Mouse (Mus musculus) adrenal gland, postnatal 4 days (tissue): ENCODE results near the gene Vwa2. TPM values are rescaled to one million over a fixed set of nuclear protein-coding genes. Genes with fewer than 3 reads are reported as not detected.
A peak's percentile ranks its signal among the peaks of the same experiment; 100 is the strongest.

Experiments
- DNase-seq, 2 experiments: peaks; one replicate each; pipeline ENCODE4 v3.0.0; 2021 to 2022; ENCODE audit warnings: low spot score in 2 of 2, mixed read lengths in 2 of 2
- total RNA-seq, 2 experiments: library from RNA; stranded (reverse); gene quantifications; 2 replicates each; pipeline ENCODE4 v1.2.3; 2021

The Vwa2 gene
- total RNA-seq, 2 experiments from 2014 or later, result 0.08 to 4.5 TPM

DNA sequence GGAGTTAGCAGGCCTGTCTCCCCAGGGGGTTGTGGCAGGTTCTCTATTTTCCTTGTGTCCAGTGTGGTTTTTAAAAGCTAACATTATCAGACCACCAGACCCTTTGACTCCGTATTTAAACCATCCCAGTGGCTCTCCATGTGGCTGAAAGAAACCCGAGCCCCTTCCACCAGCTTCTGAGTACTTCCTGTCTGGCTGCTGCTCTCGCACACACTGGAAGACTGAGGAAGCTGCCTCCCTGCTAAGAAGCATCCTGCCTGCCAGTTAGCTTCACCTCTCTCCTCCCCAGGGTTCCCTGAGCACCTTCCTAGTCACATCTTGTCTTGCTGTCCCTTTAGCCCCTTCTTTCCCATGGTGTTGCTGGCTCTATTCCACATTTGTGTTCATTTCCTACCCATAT, 33.8 kb downstream of the Vwa2 start:
- no peak for DNase-seq

DNA sequence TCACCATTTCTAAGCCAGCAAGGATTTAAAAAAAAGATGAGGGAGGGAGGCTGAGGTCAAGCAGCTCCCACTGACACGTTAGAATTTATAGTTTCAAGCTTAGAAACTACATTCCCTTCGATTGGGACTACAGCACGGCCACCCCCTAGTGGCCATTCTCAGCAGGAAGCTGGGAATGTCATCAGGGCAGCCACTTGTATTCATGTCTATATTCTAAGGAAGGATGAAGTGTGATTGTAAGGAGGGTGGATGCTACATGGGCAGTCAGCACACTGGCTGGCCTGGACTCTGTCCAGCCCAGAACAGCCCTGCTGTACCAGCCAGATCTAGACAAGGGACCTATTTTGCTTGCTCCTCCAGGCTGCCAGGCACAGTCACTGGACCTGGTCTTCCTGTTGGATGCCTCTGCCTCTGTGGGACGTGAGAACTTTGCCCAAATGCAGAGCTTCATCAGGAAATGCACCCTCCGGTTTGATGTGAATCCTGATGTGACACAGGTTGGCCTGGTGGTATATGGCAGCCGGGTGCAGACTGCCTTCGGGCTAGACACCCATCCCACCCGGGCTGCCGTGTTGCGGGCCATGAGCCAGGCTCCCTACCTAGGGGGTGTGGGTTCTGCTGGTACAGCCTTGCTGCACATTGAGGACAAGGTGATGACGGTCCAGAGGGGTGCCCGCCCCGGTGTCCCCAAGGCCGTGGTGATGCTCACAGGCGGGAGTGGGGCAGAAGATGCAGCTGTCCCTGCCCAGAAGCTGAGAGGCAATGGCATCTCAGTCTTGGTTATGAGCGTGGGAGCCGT, 34.6 kb downstream of the Vwa2 start:
- DNase-seq, result no peak

DNA sequence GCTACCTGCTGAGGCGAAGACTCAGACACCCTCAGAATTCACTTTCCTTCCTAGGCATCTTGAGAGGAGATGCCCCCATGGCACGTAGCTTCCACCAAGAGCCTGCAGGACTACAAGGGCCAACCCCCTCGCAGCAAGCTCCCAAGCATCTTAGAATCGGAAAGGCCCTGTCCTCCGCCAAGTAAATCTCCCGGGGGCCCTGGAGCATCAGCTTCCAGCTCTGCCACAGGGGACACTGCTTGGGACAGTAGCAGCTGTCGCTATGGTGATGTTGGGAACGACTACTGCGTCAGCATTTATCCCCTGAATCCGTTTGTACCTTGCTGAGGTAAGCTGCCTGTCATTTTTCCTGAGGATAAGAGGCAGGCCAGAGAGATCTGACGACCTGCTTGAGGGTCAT, 36.5 kb downstream of the Vwa2 start:
- no peak for DNase-seq

DNA sequence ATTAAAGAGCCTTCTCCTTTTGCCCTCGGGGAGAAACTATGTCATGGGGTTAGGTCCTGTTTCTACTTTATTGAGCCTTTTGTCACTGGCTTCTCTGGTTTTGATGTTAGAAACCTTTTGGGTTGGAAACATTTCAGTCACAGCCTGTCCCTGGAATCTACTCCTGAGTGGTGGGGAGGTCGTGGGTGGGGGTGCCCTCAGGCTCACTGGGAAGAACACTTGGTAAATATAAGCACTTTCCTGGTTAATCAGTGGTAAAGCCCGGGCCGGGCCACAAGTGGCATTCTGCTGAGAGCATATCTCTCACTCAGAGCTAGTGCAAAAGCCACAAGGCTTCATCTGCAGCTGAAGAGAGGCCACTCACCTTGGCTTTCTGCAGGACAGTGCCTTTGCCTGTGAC, 39.7 kb downstream of the Vwa2 start:
- DNase-seq, result no peak

DNA sequence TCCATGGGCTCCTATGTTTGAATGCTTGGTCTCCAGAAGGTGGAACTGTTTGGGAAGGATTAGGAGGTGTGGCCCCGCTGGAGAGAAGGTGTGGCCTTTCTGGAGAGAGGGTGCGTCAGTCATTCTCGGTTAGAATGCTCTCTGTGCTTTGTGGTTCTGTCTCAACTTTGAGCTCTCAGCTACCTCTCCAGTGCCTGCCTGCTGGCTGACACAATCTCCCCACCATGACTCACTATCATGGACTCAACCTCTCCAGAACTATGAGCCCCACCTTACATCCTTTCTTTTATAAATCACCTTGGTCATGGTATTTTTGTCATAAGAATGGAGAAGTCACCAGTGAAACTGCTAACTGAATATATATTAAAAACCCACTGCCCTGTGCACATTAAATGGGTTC, 40.6 kb downstream of the Vwa2 start:
- DNase-seq, result no peak

DNA sequence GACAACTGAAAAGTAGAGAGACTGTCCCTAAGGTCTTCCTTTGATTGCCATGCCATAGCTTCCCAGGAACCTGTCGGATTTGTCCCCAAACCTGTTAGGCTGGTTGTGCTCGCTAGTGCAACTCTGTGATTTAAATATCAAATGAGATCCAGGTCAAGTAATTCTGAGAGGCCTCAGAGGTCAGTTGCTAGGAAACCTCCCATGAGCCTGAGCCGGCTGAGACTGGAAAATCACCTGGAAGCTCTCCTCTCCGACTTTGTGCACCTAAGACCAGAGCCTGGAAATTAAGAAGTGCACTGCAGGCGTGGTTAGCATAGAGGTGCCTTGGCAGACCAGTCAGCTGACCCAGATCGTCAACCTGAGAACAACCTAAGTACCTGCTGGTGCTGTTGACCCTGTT, 41.0 kb downstream of the Vwa2 start:
- no peak for DNase-seq

DNA sequence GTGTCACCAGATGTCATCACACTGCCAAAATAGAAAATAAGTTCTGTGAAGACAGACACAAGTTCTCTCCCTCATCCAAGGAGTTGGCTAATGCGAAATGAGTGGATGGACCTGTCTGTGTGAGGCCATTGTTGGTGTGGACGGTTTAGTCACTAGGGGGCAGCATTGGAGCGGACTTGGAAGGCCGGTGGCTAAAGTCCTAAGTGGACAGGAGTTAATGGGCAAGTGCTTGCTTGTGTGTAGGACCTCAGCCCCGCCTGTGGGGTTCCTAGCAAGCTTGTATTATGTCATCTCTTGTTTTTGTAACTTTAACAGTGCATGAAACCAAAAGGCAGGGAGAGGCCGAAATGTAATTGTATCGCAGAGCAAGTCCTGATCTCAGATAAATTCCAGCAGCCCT, 45.6 kb downstream of the Vwa2 start:
- DNase-seq, result peak; percentile 46 to 75

DNA sequence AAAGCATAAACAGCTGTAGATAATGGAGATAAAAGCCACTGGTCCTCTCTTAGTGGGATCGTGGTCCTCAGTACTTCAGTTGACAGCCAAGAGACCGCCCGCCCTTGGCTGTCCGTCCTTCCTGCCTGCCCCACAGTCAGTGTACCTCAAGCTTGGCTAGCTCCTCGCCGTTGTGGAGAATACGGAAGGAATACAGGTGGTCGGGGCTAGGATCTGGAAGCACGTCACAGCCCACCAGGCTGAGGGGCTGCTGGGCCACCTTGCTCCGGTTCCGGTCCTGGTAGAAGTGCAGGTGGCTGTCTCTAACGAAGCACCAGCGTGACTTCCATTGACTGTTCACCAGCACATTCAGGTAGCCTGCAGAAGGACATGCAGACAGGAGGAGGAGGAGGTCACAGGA, 46.2 kb downstream of the Vwa2 start:
- DNase-seq, result no peak

DNA sequence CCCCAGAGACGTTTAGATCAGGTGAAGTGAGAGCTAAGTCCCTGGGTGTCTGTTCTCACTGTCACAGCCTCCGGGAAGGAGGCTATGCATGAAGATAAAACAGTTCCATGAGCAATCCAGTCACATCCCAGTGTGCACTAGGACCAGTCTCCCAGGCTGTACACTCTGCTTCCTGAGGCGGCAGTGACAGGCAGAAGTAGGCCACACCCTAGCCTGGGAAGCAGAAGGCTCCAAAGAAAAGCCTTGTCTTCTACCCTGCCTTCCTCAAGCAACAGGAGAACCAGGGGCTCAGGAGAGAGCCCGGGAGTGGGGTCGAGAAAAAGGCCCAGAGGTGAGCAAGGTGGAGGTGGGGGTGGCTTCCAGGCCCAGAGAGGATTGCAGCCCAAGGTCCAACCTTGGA, 47.7 kb downstream of the Vwa2 start:
- no peak for DNase-seq

DNA sequence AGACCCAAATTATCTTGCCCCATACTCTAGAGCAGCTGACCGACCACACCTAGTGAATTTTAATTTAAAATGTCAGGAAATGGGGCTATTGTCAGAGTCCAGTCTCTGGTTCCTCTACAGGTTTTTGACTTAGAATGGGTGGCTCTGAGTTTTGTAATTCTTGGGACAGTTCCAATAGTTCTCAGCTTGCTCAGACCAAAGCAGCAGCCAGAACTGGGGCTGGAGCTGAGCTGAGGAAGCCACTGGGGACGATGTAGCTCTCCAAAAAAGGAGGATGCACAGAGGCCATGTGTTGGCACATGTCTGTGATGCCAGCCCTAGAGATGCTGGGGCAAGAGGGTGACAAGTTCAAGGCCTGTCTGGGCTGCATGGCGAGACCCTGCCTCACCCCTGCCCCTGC, 55.3 kb downstream of the Vwa2 start:
- DNase-seq, result no peak

DNA sequence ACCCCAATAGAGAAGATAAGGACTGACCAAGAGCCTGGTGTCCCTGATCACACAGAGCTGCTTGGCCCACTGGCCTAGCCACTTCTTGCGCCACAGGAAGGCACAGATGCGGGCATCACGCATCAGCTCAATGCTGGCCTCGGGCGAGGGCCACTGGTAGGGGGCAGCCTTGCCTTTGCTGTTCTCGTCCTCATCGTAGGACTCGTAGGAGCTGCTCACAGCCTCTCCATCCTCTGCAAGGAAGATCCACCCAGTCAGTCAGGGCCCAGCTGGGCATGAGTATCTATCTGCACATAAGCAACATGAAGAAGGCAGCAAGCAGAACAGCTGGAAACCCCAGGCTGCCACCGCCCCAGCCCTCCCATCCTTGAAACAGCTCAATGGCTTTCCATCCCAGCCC, 56.0 kb downstream of the Vwa2 start:
- DNase-seq, result no peak

DNA sequence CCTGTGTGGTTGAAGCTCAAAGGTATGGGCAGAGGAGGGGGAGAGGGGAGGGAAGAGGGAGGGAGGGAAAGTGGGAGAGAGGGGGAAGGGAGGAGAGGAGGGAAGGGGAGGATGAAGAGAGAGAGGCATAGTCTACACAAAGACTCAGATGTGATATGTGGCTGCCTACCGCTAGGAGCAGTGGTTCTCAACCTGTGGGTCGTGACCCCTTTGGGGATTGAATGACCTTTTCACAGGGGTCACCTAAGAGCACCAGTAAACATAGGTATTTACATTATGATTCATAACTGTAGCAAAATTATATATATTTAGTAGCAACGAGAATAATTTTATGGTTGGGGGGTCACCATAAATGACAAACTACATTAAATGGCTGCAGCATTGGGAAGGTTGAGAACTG, 59.8 kb downstream of the Vwa2 start:
- no peak for DNase-seq

DNA sequence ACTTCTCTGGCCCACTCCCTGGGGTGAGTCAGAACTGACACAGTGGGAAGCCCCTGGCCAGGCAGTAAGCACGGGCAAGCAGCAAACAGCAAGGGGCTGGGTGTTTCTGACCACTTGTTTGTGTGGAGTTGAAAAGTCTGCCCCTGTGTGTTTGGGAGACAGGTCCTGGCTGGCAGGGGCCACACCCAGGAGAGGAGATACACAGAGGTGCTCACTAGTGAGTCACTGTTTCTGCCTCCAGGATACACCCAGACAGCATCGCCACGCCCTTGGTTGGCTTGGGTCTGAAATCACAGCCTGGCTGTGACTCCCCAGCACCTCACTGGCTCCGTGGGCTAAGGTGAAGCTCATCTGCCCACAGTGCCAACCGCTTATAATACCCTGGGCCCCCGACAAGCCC, 61.1 kb downstream of the Vwa2 start:
- no peak for DNase-seq

DNA sequence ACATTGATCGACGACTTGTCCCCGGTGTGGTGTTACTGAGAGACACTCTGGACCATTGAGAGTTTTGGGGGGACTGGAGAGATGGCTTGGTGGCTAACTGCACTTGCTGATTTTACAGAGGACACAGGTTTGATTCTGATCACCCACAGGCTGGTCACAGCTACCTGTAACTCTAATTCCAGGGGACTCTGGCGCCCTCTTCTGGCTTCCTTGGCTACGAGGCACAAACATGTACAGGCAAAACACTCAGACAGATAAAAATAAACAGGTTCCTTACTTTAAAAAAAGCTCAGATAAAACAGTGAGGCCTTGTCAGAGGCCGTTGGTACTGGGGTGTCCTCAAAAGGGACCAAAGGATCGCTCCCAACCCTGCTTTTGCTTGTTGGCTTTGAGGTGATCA, 61.7 kb downstream of the Vwa2 start:
- no peak for DNase-seq

DNA sequence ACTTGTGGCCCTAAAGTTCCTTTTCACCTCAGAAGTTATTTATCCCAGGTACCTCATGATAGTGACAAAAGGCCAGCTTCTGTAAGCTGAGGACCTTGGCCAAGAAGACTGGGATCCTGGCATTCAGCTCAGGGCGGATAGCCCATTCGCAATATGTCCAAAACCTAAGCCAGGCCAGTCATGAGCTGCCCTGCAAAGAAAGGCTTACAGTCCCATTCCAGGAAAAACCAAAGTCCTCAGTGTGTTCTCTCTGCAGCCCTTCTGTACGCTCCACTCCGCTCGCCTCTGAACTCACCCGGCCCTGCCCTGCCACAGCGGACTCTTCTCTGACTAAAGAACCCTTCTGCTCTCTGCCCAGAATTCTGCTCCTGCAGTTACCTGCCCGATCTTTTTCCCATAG, 62.2 kb downstream of the Vwa2 start:
- DNase-seq, result no peak

DNA sequence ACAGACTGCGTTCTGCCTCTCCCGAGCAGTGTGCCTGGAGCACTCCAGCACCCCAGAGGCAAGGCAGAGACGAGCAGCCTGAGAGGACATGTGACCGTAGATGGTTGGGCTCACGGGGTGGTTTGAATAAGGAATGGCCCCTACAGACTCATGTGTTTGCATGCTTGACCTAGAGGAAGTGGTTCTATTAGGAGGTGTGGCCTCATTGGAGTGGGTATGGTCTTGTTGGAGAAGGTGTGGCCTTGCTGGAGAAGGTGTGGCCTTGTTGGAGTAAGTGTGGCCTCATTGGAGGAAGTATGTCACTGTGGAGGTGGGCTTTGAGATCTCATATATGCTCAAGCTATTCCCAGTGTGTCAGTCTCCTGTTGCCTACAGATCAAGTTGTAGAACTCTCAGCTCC, 63.9 kb downstream of the Vwa2 start:
- no peak for DNase-seq

DNA sequence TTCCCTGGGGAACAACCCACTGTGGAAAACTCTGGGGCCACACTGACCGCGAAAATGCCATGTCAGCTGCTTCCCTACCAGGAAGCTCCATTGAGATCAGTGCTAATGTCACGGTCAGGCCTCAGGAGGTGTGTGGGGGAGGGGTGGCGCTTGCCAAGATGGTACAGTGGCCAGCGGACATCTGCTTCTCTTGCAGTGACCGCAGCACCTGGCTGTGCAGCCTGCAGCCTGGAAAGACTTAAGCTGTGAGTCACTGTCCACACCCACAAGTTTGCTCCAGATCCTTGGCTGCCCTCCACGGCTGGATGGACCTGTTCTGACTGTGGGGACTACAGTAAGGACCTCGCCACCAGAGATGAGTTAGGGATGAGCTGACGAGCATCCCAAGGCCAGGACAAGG, 65.8 kb downstream of the Vwa2 start:
- no peak for DNase-seq

DNA sequence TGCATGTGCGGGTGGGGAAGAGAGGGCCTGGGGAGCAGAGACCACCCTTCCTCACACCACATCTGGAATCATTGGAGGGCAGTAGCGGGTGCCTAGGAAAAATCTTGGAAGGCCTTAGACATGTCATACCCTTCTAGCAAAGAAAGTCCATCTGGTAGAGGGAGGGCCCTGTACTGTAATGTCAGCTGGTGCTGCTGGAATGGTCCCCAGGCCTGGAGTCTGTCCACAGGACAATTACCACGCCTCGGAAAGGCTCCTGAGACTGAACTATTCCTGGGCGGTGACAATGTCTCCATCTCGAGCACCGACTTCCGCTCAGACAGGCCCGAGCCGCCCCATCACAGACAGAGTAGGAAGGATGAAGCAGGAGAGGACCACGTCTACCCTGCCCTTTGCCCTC, 66.5 kb downstream of the Vwa2 start:
- DNase-seq, result no peak

DNA sequence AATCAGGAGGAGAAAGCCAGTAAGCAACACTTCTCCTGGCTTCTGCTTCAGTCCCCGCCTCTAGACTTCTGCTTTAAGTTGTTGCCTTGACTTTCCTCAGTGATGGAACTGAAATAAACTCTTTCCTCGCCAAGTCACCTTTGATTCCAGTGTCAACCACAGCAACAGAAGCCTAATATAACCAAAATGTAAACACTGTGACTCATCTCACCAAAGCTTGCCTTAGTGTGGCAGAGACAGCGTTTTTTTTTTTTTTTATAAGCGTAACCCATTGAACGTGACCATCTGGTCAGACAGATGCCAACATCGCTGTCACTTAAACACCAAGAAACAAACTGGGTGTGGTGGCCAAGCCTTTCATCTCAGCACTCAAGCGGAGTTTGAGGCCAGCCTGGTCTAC, 68.2 kb downstream of the Vwa2 start:
- DNase-seq, result no peak

DNA sequence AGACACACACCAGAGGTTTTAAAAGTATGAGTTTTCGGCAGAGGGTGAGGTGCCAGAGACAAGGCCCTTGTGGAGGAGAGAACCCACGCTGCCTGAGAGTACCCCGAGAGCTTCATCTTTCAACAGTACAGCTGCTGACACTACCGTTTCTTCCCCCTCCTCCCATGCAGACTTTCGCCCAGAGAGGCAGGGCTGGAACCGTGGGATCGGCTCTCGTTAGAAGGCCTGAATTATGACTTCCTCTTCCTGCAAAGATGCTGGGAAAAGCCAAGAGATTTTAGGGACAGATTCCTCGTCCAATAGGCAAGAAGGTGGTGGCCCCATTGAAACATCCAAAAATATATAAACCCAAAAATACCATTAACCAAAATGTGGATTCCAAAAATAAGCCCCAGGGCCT, 70.2 kb downstream of the Vwa2 start:
- no peak for DNase-seq

DNA sequence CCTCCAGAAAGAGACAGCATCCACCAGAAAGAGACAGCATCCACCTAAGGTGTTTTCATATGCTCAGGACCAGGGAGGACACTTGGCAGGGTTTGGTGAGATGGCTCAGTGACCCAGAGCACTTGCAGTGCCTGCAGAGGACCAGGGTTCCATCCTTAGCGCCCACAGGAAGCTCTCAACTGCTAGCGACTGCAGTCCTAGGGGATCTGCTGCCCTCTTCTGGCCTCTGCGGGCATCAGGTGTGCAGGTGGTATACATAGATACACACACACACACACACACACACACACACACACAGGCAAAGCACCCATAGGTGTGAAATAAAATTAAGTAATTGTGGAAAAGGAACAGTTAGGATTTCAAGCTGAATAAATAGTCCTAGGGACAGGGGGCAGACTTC, 70.8 kb downstream of the Vwa2 start:
- no peak for DNase-seq

DNA sequence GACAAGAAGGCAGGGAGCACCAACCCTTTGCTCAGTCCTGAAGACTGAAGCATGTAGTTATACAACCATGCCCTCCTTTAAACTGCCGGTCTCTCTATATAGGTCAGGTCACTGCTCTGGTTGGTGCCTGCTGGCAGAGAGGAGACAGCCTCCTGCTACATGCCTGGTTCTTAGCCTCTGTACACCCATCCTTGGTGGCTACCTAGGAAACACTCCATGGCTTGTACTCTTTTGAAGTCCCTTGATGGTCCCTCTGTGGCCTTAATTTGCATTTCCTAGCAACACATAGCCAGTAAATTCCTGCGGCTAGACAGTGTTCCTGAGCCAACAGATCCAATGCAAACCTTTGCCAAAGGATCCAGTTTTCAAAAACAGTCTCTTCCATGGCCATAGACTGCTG, 71.6 kb downstream of the Vwa2 start:
- DNase-seq, result no peak

DNA sequence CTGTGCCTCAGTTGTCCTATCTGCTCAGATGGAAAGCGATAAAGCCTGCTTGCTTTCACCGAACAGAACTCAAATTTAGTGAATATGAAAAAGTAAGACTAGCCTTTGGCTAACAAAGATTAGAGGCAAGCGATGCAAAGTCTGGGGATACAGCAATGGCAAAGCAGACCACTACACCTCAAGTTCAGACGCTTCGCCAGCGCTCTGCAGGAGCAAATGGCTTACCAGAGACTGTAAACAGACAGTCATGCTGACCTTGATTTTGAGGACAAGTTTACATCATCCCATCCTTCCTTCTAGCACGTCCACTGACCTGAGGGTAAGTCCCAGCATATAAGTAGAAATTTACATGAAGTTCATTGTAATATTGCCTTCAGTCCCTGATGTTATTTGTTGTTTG, 72.2 kb downstream of the Vwa2 start:
- DNase-seq, result no peak

DNA sequence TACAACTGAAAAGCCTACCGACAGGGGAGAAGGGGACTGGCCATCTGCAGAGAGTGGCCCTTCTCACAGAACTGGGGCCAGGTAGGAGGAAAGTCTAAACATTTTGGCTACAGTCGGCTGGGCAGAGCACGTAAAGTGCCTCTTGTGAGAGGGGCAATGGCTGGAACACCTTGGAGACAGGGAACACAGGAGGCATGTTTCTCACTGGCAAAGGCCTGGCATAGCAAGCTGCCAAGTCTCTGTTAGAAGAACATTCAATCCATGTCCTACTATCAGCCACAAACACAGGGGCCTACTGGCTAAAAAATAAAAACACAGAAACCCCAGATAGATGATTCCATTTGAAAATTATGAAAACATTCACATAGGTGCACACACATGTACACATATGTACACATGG, 72.7 kb downstream of the Vwa2 start:
- no peak for DNase-seq
